Mouse (Mus musculus) urinary bladder, postnatal 10 days (tissue): ENCODE data around the gene Tuba1b.
"Not testable (repeated sequence)": the region's sequence is repeated elsewhere in the genome, so short reads cannot be mapped to it uniquely, and the experiment has no call there.

Experiments used
- DNase-seq: peaks from one replicate; pipeline ENCODE4 v3.0.0; 2022; ENCODE audit warnings: low spot score

The Tuba1b gene

GRCm38 (mm10) chr15:98934217-98934839, at the start of gene Tuba1b:
Tuba1b (minus strand) TSS chr15:98934565.
- DNase-seq = peak; percentile 64

DNA sequence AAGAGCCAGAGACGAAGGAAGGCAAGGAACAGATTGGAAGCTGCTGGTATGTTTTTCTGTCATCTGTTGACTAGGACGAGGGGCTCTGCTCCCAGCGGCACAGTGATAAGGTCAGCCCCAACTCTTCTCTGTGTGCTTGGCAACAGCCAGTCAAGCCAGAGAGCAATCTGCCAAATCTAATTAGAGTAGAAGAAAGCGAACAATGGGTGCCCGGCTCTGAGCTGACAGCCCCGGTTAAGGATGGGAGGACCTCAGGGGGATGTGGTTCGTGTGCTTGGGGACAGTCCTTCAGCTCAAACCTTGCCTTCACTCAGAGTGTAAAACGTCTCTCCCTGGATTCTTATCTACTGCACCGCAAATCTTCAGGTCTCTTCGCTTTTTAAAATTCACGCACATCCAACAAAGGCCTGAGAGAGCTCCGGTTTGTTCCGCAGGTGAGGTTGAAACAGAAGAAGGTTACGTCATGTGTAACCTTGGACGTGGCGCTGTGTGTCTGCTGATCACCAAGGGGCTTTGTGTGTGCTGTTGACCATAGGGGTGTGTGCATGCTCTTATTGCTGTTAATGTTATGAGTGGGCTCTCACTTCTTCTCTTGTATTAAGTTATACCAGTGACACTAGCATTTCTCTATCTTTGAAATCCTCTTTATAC, 49.2 kb upstream of the Tuba1b start:
- DNase-seq = no peak

DNA sequence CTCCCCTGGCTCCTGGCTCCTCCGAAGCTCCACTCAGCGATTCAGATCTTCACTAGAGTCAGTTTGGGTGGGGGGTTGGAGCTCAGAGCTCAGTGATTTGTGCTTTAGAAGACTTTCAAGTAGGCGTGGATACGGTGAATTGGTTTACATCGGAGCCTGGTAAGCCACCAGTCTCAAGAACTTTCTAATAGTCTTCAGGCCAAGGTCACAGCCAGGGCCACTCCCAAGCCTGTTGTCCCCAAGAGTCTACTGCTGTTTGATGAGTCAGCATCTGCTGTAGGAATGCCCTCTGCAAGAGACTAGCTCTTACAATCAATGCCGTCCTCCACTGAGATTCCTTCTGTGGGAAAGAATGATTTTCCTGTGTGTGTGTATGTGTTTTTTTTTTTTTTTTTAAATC, 47.7 kb upstream of the Tuba1b start:
- DNase-seq = no peak

DNA sequence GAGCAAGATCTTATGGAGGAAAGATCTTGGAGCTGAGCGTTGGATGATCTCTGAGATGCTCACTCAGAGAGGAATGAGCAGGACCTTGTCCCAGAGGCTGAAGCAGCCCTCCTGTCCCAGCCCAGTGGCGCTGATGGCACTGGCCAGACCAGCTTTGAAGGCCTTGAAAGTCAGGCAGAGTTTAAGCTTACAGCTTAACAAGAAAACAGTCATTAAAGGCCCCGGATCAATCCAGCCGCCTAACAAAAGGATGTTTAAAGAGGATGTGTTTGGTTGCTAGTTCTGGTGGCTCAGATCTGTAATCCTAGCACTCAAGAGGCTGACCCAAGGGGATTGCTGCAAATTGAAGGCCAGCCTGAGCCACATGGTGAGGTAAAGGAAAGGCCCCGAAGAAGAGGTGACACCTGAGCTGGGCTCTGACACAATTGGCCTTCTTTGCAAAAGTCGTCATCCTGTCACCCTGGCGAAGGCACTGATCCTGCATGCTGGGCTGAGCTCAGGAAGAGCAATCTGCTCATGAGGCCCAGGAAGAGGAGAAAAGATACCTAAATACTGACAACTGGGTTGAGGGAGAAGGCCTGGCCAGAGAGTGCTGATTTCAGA, 45.7 kb upstream of the Tuba1b start:
- DNase-seq = no peak

- DNase-seq = no peak
Measured at GRCm38 (mm10) chr15:98978409-98979172, 44.2 kb upstream of the Tuba1b start.

GRCm38 (mm10) chr15:98977759-98978408, 43.5 kb upstream of the Tuba1b start:
- DNase-seq = no peak

- DNase-seq = no peak
Measured at GRCm38 (mm10) chr15:98976763-98977758, 42.7 kb upstream of the Tuba1b start.

GRCm38 (mm10) chr15:98973015-98973614, 38.8 kb upstream of the Tuba1b start:
- no peak for DNase-seq

GRCm38 (mm10) chr15:98971576-98972320, 37.4 kb upstream of the Tuba1b start:
- not testable (repeated sequence) for DNase-seq

DNA sequence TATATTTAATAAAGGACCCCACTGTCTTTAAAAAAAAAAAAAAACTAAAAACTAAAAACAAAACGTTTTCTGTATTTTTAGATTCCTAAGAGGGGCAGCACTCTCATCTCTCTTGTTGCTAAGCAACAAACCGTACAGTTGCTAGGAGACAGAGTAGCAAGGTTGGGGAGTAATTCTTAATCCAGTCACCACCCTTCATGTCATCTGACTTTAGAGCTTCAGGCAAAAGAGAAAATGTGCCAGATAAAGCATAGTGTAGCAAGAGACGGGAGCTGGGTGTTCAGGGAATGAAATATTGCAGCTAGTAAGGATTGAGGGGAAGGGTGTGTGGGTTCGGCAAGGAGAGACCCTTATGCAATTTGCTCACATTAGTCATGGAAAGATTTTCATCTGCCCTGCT, 36.7 kb upstream of the Tuba1b start:
- no peak for DNase-seq

- DNase-seq = no peak
Measured at GRCm38 (mm10) chr15:98969372-98970101, 35.2 kb upstream of the Tuba1b start.

- DNase-seq = no peak
Measured at GRCm38 (mm10) chr15:98968701-98969371, 34.5 kb upstream of the Tuba1b start.

- DNase-seq = no peak
Measured at GRCm38 (mm10) chr15:98959531-98959930, 25.2 kb upstream of the Tuba1b start.

DNA sequence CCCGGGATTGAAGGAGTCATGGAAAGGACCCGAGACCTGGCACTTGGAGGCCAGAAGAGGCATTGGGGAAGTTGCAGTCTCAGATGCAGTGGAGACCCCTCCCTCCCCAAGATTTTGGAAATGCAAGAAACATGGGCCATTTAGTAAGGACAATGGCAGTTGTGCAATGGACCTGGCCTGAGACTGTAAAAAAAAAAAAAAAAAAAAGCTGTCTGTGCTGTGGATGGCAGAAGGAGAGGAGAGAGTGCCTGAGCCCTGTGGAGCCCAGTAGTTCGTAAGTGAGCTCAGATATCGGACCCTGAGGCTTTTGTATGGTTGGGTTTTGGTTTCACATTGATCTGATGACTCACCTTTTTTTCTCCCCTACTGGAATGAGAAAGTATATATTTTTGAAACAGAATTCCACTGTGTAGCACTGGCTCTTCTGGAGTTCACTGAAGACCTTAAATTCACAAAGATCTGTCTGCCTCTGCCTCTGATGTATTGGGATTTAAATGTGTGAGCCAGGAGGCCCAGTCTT, 24.6 kb upstream of the Tuba1b start:
- no peak for DNase-seq

DNA sequence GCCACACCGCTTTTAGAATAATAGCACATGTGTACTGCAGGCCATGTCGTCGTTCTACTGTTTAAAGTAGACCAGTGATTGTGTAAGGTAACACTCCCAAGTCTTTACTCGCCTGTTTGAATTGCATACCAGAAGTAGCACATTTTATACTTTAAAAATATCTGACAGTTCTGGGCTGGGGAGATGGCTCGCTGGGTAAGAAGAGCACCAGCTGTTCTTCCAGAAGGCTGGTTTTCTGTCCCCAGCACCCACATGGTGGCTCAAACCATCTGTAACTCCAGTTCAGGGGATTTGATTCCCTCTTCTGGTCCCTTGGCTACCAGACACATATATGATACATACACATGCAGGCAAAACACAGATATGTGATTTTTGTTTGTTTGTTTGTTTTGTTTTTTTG, 23.1 kb upstream of the Tuba1b start:
- DNase-seq = no peak

GRCm38 (mm10) chr15:98956000-98956399, 21.6 kb upstream of the Tuba1b start:
- no peak for DNase-seq

GRCm38 (mm10) chr15:98955324-98955723, 21.0 kb upstream of the Tuba1b start:
- DNase-seq = no peak
